Mouse (Mus musculus) limb, embryonic 15.5 days (tissue): Measurements from ENCODE around the gene Drc7. TPM values are rescaled to one million over a fixed set of nuclear protein-coding genes. Genes with fewer than 3 reads are reported as not detected.

Experiments used
- ATAC-seq: fragments of 200-750 bp; cut with Nextera tagmentation; 2 replicates; pipeline ENCODE4 v1.8.0; 2017; ENCODE audit warnings: low read depth, moderate TSS enrichment; ENCODE audit not compliant: insufficient number of reproducible peaks, low FRiP score, low TSS enrichment
- H3K27ac ChIP-seq: fragments of 300-500 bp; sonication (generic); 2 replicates; pipeline ENCODE4 v1.5.1; 2015; ENCODE audit warnings: moderate library complexity, mild to moderate bottlenecking, inconsistent platforms
- H3K27me3 ChIP-seq: fragments of 300-500 bp; sonication (generic); 2 replicates; pipeline ENCODE4 v1.6.1; 2015; ENCODE audit warnings: inconsistent platforms
- H3K36me3 ChIP-seq: fragments of 300-500 bp; sonication (generic); 2 replicates; pipeline ENCODE4 v1.6.1; 2015; ENCODE audit warnings: inconsistent platforms
- H3K4me1 ChIP-seq: fragments of 300-500 bp; sonication (generic); 2 replicates; pipeline ENCODE4 v1.6.1; 2015; ENCODE audit warnings: inconsistent platforms
- H3K4me2 ChIP-seq: fragments of 300-500 bp; sonication (generic); 2 replicates; pipeline ENCODE4 v1.6.1; 2015; ENCODE audit warnings: mild to moderate bottlenecking, inconsistent platforms
- H3K4me3 ChIP-seq: fragments of 300-500 bp; sonication (generic); 2 replicates; pipeline ENCODE4 v1.5.1; 2015; ENCODE audit warnings: mild to moderate bottlenecking, inconsistent platforms
- H3K9ac ChIP-seq: fragments of 300-500 bp; sonication (generic); 2 replicates; pipeline ENCODE4 v1.6.1; 2015; ENCODE audit warnings: inconsistent platforms
- H3K9me3 ChIP-seq: fragments of 300-500 bp; sonication (generic); 2 replicates; pipeline ENCODE4 v1.6.1; 2016; ENCODE audit warnings: inconsistent platforms
- WGBS: fragments of 180-500 bp; shearing (Covaris S2); methylation state at CpG from one replicate; pipeline ENCODE4 v1.1.7; 2015; 5-methylcytosine and 5-hydroxymethylcytosine counted together
- polyA plus RNA-seq: library from polyadenylated mRNA; unstranded; fragments of >200 nt; fragmentation: Nextera tagmentation; extraction: Ambion mirVana; gene quantifications from 2 replicates; pipeline ENCODE4 v1.2.1, GENCODE M21; 2015

Gene Drc7
- polyA plus RNA-seq, 1 experiment from 2014 or later: 0.09 TPM

DNA sequence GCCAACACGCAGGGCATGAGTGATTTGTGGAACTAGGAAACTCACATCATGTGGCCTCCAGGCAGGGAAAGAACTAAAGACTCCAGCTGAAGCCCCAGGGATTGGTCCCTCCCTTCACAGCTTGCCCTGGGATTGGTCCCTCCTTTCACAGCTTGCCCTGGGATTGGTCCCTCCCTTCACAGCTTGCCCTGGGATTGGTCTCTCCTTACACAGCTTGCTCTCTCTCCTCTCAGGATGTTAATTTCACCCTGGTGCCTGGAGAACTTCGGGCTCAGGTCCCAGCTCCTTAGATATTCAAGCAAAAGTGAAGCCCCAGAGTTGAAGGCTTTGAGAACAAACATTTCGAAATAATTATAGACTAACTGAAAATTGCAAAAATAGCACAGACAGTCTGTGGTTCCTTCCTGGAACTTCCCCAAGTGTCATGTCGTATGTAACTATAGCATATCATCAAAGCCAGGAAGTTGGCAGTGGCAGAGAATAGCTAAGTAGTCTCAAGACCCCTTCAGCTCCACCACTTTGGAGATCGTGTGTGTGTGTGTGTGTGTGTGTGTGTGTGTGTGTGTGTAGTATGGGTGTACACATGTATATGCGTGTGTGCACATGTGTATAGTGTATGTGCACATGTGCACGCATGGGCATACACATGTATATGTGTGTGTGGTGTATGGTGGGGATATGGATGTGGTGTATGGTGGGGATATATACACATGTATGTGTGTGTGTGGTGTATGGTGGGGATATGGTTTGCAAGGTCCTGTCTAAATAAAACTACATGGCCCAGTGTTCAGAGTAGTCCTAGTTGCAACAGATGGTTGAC is 17.6 kb upstream of the Drc7 start:
- WGBS: 53% methylated on average over 7 of the region's 7 CpGs
- no peak overlapping the region for H3K9ac ChIP-seq
- ATAC-seq: no peak
- no peaks in the 10 kb centered on the region for H3K27me3 ChIP-seq
- H3K9me3 ChIP-seq: no peaks in the 10 kb centered on the region
- H3K4me2 ChIP-seq: no peak overlapping the region
- H3K27ac ChIP-seq: no peak overlapping the region
- peaks cover 5% of the 10 kb centered on the region; the same call in 1 of the 2 replicates for H3K4me1 ChIP-seq
- H3K4me3 ChIP-seq: no peak overlapping the region
- H3K36me3 ChIP-seq: no peaks in the 10 kb centered on the region

DNA sequence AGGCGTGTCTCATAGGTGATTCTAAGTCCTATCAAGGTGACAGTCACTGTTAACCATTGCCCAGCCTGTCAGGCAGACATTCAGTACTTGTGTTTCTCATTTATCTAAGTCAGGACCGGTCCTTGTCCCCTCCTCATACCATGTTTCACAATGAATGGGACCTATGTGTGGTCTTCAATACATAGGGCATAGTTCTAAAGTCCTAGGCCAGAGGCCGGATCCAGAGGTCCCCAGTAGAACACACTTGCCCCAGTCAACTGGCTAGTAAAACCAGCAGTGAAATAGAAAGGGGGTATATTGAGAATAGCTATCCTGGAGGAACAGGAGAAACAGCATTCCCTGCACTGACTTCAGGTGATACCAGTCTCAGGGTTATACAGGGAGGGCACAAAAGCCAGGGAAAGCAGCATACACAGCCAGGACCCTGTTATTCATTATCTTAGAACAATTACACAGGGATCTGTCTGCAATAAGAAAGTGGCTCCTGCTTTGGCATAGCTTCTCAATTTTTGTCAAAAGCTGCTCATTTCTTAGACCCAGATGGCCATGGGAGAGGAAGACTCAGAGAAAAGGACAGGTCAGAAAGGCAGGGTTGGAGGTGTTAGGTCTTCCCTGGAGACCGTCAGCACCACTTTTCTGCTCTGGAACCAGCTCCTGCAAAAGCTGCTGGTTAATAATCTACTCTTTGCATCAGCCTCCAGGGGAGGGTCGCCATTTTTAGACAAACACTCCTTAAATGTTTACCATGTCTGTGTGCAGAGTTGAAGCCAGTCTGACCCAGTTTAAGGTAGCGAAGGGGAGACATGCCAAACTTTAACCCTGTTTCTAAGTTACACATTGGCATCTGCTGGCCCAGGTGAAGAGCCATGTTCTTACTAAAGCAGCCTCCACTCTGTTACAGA is 12.8 kb upstream of the Drc7 start:
- Histone ChIP-seq H3K27ac (no peak overlapping the region), H3K4me2 (no peak overlapping the region), H3K4me3 (no peak overlapping the region), H3K36me3 (no peaks in the 10 kb centered on the region), H3K4me1 (peaks cover 3% of the 10 kb centered on the region; the same call in 1 of the 2 replicates), H3K27me3 (no peaks in the 10 kb centered on the region), H3K9me3 (no peaks in the 10 kb centered on the region), H3K9ac (no peak overlapping the region)
- no peak for ATAC-seq
- 65% methylated on average over 6 of the region's 6 CpGs for WGBS

DNA sequence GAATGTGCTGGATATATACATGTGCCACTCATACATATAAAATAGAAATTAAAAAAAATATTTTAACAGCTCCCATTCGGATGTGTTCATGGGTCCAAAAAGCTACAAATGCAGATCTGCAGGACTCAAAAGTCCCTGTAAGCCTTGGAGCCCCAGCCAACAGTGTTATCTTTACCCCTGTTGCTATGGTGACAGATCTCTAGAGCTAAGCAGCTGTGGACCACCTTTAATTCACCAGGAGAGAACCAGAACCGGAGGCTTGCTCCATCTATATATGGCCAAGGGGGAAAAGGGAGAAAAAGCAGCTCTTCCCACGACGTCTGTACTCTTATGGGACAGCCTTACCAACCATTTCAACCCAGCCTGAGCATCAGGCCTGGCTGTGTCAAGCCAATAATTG is 10.1 kb upstream of the Drc7 start:
- Histone ChIP-seq H3K4me2 (no peak overlapping the region), H3K9me3 (no peaks in the 10 kb centered on the region), H3K27ac (no peak overlapping the region), H3K9ac (no peak overlapping the region), H3K4me3 (no peak overlapping the region), H3K36me3 (no peaks in the 10 kb centered on the region), H3K4me1 (peaks cover 6% of the 10 kb centered on the region; the same call in 1 of the 2 replicates), H3K27me3 (no peaks in the 10 kb centered on the region)
- 61% methylated on average over 4 of the region's 4 CpGs for WGBS
- ATAC-seq: no peak

DNA sequence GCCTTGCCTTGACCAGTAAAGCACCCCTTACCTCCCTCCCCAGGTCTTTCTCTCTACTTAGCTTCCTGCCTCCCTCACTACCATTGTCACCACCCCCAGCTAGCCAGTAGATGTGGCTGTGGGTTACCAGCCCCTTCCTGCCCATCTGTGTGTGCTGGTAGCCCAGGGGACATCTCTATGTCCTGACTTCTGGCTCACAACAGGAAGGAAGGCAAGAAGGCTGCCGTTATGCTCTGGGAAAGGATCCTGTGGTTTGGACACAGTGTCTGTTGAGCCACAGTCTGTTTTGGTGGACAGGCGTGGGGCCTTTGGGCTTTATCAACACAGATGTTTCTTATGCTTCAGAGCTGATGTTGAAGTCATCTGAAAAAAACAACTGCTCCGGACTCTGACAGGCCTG is 7.9 kb upstream of the Drc7 start:
- peaks cover 6% of the 10 kb centered on the region; the same call in 1 of the 2 replicates for H3K4me1 ChIP-seq
- no peak for ATAC-seq
- no peaks in the 10 kb centered on the region for H3K36me3 ChIP-seq
- no peak overlapping the region for H3K9ac ChIP-seq
- H3K27ac ChIP-seq: no peak overlapping the region
- no peak overlapping the region for H3K4me2 ChIP-seq
- H3K27me3 ChIP-seq: no peaks in the 10 kb centered on the region
- 52% methylated on average over 3 of the region's 3 CpGs for WGBS
- no peaks in the 10 kb centered on the region for H3K9me3 ChIP-seq
- H3K4me3 ChIP-seq: no peak overlapping the region

DNA sequence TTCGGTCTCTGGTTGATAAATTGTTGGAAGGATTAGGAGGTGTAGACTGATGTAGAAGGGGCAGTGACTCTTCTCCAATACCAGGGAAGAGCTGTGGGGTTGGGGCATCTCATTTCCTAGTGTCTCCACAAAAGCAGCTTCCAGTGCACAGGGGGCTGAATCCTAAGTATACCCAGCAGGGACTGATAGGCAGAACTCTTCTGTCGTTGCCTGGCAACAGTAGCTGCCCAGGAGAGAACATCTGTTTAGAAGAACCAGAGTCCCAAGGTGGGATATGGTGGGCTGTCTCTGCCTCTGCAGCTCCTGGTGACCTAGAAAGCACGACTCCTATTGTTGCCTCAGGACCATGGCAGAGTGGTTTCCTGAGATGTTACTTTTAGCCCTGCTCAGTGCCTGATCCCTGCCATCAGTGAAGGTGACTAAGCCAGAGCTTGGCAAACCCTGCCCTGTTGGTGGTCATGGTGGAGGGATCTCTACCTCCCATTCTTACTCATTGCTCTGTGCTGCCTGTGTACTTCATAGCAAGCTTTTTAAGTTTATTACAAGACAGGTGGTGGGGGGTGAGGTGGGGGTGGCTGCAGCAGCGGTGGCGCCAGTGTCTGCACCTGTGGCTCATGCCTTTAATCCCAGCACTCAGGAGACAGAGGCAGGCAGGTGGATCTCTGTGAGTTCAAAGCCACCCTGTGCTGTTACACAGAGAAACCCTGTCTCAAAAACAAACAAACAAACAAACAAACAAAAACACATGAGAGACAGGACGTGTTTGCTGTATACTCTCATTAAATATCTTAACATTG is 6.8 kb upstream of the Drc7 start:
- peaks cover 6% of the 10 kb centered on the region; the same call in 1 of the 2 replicates for H3K4me1 ChIP-seq
- H3K27me3 ChIP-seq: no peaks in the 10 kb centered on the region
- no peak overlapping the region for H3K4me2 ChIP-seq
- H3K9ac ChIP-seq: no peak overlapping the region
- no peaks in the 10 kb centered on the region for H3K9me3 ChIP-seq
- WGBS: 52% methylated on average over 6 of the region's 6 CpGs
- no peak for ATAC-seq
- H3K36me3 ChIP-seq: no peaks in the 10 kb centered on the region
- no peak overlapping the region for H3K27ac ChIP-seq
- H3K4me3 ChIP-seq: no peak overlapping the region

DNA sequence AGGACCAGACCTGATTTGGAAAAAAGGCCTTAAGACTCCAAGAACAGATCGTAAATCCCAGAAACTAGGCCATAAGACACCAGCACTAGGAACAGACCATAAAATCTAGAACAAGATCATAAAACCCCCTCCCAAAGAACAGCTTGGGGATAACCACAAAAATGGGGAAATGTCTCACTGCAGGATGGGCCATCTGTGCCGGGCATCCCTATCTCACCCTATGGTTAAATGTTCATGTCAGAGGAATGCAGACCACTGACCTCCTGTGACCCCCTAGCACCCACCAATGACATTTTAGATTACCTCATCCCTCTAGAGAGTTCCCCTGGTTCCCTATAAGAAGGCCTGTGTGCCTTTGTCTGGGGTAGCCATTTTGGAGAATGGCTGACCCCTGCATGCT is 5.3 kb upstream of the Drc7 start:
- Histone ChIP-seq H3K4me3 (no peak overlapping the region), H3K9ac (no peak overlapping the region), H3K9me3 (no peaks in the 10 kb centered on the region), H3K27me3 (no peaks in the 10 kb centered on the region), H3K36me3 (no peaks in the 10 kb centered on the region), H3K4me1 (peaks cover 6% of the 10 kb centered on the region; the same call in 1 of the 2 replicates), H3K27ac (no peak overlapping the region), H3K4me2 (no peak overlapping the region)
- 17% methylated on average over 2 of the region's 2 CpGs for WGBS
- no peak for ATAC-seq

DNA sequence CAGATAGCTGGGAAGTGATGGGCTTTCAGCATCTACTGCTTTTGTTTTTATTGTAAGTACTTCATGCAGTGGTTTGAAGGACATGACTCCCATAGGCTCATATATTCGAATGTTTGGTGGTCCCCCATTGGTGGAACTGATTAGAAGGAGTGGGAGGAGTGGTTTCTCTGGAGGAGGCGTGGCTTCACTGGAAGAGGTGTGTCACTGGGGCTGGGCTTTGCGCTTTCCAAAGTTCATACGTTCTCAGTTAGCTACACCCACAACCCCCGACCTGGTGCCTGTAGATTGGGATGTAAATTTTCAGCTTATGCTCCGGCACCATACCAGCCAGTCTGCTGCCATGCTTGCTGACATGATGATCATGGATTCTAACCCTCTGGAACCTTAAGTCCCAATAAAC is 465 bp upstream of the Drc7 start:
- no peak for ATAC-seq
- no peaks in the 10 kb centered on the region for H3K36me3 ChIP-seq
- H3K4me3 ChIP-seq: no peak overlapping the region
- no peak overlapping the region for H3K9ac ChIP-seq
- H3K9me3 ChIP-seq: no peaks in the 10 kb centered on the region
- H3K4me1 ChIP-seq: no peaks in the 10 kb centered on the region
- no peaks in the 10 kb centered on the region for H3K27me3 ChIP-seq
- H3K4me2 ChIP-seq: no peak overlapping the region
- H3K27ac ChIP-seq: no peak overlapping the region
- WGBS: 58% methylated on average over 6 of the region's 6 CpGs

DNA sequence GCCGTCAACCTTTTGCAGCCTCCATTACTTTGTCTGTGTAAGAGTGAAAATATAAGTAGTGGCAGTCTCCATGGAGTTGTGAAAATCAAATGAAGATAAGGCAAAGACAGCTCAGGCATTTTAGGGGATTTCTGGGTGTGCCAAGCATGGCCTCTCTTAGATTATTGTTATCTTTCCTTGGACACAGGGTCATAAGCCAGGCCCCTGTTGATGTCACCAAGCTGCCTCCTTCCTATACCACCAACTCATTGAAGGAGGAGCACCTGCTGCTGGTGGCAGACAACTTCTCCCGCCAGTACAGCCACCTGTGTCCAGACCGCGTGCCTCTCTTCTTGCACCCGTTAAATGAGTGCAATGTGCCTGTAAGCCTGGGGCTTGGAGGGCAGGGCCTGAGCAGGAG is 1.5 kb downstream of the Drc7 start:
- no peak overlapping the region for H3K27ac ChIP-seq
- 79% methylated on average over 5 of the region's 5 CpGs for WGBS
- no peaks in the 10 kb centered on the region for H3K4me1 ChIP-seq
- H3K9ac ChIP-seq: no peak overlapping the region
- H3K9me3 ChIP-seq: no peaks in the 10 kb centered on the region
- no peak overlapping the region for H3K4me3 ChIP-seq
- no peaks in the 10 kb centered on the region for H3K27me3 ChIP-seq
- no peak for ATAC-seq
- H3K36me3 ChIP-seq: no peaks in the 10 kb centered on the region
- H3K4me2 ChIP-seq: no peak overlapping the region

DNA sequence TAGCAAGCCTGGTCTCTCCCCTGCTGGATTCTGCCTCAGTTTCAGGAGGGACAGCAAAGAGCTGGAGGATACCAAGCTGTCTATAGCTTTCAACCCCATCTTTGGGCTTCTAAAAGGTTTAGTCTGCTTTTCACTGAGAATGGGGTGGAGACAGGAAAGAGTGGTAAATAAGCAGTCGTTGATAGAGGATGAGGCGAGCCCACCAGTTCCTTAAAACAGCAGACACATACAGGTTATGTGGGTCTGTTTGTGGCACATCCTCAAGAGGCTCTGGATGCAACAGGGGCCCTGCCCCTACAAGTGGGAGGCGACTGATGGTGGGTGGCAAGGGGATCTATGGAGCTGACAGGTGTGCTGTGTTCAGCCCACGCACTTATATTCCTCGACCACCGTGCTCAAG is 3.8 kb downstream of the Drc7 start:
- Histone ChIP-seq H3K27me3 (no peaks in the 10 kb centered on the region), H3K27ac (no peak overlapping the region), H3K4me1 (no peaks in the 10 kb centered on the region), H3K9ac (no peak overlapping the region), H3K4me3 (no peak overlapping the region), H3K9me3 (no peaks in the 10 kb centered on the region), H3K36me3 (no peaks in the 10 kb centered on the region), H3K4me2 (no peak overlapping the region)
- no peak for ATAC-seq
- 69% methylated on average over 6 of the region's 6 CpGs for WGBS

DNA sequence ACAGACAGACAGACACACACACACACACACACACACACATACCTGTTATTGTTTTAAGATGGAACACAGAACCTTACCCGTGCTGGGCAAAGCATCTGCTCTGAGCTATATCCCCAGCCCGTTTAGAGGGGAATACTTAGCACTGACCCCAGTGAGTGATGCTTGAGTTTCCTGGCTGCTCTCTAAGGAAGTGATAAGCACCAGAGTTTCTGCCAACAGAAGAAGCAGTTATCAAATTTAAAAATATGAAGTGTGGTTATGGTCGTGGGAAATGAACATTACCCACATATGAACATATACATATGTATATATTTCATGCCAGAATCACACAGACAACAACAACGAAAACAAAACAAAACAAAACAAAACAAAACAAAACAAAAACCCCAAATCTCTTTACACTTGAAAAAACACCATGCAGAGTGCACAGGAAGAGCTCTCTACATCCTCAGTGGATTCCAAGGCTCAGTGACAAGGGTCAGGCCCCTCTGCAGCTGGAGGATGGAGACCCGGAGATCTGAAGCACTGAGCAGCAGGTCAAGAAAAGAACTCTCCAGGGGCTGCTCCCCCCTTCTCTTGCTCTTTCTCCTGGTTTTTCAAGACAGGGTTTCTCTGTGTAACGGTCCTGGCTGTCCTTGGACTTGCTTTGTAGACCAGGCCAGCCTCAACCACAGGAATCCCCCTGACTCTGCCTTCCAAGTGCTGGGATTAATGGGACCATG is 5.1 kb downstream of the Drc7 start:
- H3K27ac ChIP-seq: no peak overlapping the region
- H3K9ac ChIP-seq: no peak overlapping the region
- ATAC-seq: no peak
- H3K36me3 ChIP-seq: no peaks in the 10 kb centered on the region
- H3K9me3 ChIP-seq: no peaks in the 10 kb centered on the region
- WGBS: 70% methylated on average over 6 of the region's 6 CpGs
- H3K27me3 ChIP-seq: no peaks in the 10 kb centered on the region
- no peak overlapping the region for H3K4me2 ChIP-seq
- H3K4me3 ChIP-seq: no peak overlapping the region
- H3K4me1 ChIP-seq: no peaks in the 10 kb centered on the region

DNA sequence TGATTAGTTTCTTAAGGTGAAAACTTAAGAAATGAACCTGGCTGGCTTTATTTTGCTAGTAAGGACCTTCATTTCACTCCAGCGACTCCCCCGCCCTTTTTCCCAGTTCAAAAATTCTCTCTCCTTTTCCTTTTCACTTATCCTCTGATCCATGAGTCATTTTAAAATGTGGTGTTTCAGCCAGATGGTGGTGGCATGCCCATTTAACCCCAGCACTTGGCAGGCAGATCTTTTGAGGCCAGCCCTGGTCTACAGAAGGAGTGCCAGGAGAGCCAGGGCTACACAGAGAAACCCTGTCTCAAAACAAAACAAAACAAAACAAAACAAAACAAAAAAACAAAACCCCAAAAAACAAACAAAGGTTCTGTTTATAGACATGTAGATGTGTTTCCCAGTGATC is 9.6 kb downstream of the Drc7 start:
- Histone ChIP-seq H3K9ac (no peak overlapping the region), H3K9me3 (no peaks in the 10 kb centered on the region), H3K36me3 (no peaks in the 10 kb centered on the region), H3K27me3 (no peaks in the 10 kb centered on the region), H3K4me2 (no peak overlapping the region), H3K27ac (no peak overlapping the region), H3K4me3 (no peak overlapping the region), H3K4me1 (no peaks in the 10 kb centered on the region)
- WGBS: 93% methylated on average over 2 of the region's 2 CpGs
- ATAC-seq: no peak
